Mouse (Mus musculus) embryonic facial prominence, embryonic 14.5 days (tissue): ENCODE data around the gene Adamts6. TPM values are rescaled to one million over a fixed set of nuclear protein-coding genes. Genes with fewer than 3 reads are reported as not detected.
A peak's percentile ranks its signal among the peaks of the same experiment; 100 is the strongest.

Source experiments
- ATAC-seq: fragments of 200-750 bp; cut with Nextera tagmentation; 2 replicates; pipeline ENCODE4 v1.8.0; 2017; ENCODE audit warnings: low read depth, moderate number of reproducible peaks, moderate TSS enrichment
- DNase-seq: peaks from one replicate; pipeline ENCODE4 v3.0.0-alpha.2; 2015; ENCODE audit warnings: low spot score
- H3K27ac ChIP-seq: fragments of 300-500 bp; sonication (generic); replicated peaks from 2 replicates; pipeline ENCODE4 v1.5.1; 2014; ENCODE audit warnings: low read depth, mild to moderate bottlenecking, low read length, moderate library complexity
- H3K27me3 ChIP-seq: fragments of 300-500 bp; sonication (generic); replicated peaks from 2 replicates; pipeline ENCODE4 v1.6.1; 2014; ENCODE audit warnings: low read length; ENCODE audit not compliant: control insufficient read depth, insufficient read depth
- H3K36me3 ChIP-seq: fragments of 300-500 bp; sonication (generic); 2 replicates; pipeline ENCODE4 v1.6.1; 2014; ENCODE audit warnings: low read length, mixed read lengths; ENCODE audit not compliant: control insufficient read depth, insufficient read depth
- H3K4me1 ChIP-seq: fragments of 300-500 bp; sonication (generic); 2 replicates; pipeline ENCODE4 v1.6.1; 2014; ENCODE audit warnings: antibody characterized with exemption, low read length; ENCODE audit not compliant: control insufficient read depth, insufficient read depth
- H3K4me2 ChIP-seq: fragments of 300-500 bp; sonication (generic); 2 replicates; pipeline ENCODE4 v1.6.1; 2014; ENCODE audit warnings: low read depth, mild to moderate bottlenecking, low read length, moderate library complexity, mixed read lengths
- H3K4me3 ChIP-seq: fragments of 300-500 bp; sonication (generic); 2 replicates; pipeline ENCODE4 v1.5.1; 2014; ENCODE audit warnings: low read depth, mild to moderate bottlenecking, low read length
- H3K9ac ChIP-seq: fragments of 300-500 bp; sonication (generic); 2 replicates; pipeline ENCODE4 v1.6.1; 2014; ENCODE audit warnings: low read depth, mild to moderate bottlenecking, low read length, moderate library complexity, mixed read lengths
- H3K9me3 ChIP-seq: fragments of 300-500 bp; sonication (generic); 2 replicates; pipeline ENCODE4 v1.6.1; 2016; ENCODE audit warnings: low read length; ENCODE audit not compliant: control insufficient read depth
- WGBS: fragments of 180-500 bp; shearing (Covaris S2); extraction: QIAGEN DNeasy Blood & Tissue Kit; methylation state at CpG from one replicate; pipeline ENCODE4 v1.1.7; 2014; 5-methylcytosine and 5-hydroxymethylcytosine counted together
- polyA plus RNA-seq: library from polyadenylated mRNA; unstranded; fragments of >200 nt; fragmentation: Nextera tagmentation; extraction: Ambion mirVana; gene quantifications from 2 replicates; pipeline ENCODE4 v1.2.1, GENCODE M21; 2014

The Adamts6 gene
- polyA plus RNA-seq, 1 experiment from 2014 or later: 3.1 TPM

GRCm38 (mm10) chr13:104445437-104445836 is 157.8 kb downstream of the Adamts6 start:
- no peaks in the 10 kb centered on the region for H3K27me3 ChIP-seq
- no peak overlapping the region for H3K4me3 ChIP-seq
- 65% methylated on average over 1 of the region's 1 CpGs for WGBS
- H3K4me1 ChIP-seq: no peaks in the 10 kb centered on the region
- no peaks in the 10 kb centered on the region for H3K9me3 ChIP-seq
- H3K36me3 ChIP-seq: peaks cover 14% of the 10 kb centered on the region; the same call in 1 of the 2 replicates
- no peak overlapping the region for H3K4me2 ChIP-seq
- DNase-seq: no peak
- H3K27ac ChIP-seq: no peak overlapping the region
- H3K9ac ChIP-seq: no peak overlapping the region
- ATAC-seq: no peak

GRCm38 (mm10) chr13:104446974-104447373 is 159.3 kb downstream of the Adamts6 start:
- no peak overlapping the region for H3K9ac ChIP-seq
- no peaks in the 10 kb centered on the region for H3K27me3 ChIP-seq
- H3K9me3 ChIP-seq: no peaks in the 10 kb centered on the region
- peaks cover 14% of the 10 kb centered on the region; the same call in 1 of the 2 replicates for H3K36me3 ChIP-seq
- DNase-seq: no peak
- 68% methylated on average over 1 of the region's 1 CpGs for WGBS
- H3K4me3 ChIP-seq: no peak overlapping the region
- no peak overlapping the region for H3K4me2 ChIP-seq
- no peak overlapping the region for H3K27ac ChIP-seq
- H3K4me1 ChIP-seq: no peaks in the 10 kb centered on the region
- ATAC-seq: no peak

GRCm38 (mm10) chr13:104447470-104447869 is 159.8 kb downstream of the Adamts6 start:
- H3K4me1 ChIP-seq: no peaks in the 10 kb centered on the region
- no peak overlapping the region for H3K27ac ChIP-seq
- no peak for DNase-seq
- no peak overlapping the region for H3K9ac ChIP-seq
- ATAC-seq: no peak
- no peak overlapping the region for H3K4me3 ChIP-seq
- no peak overlapping the region for H3K4me2 ChIP-seq
- H3K9me3 ChIP-seq: no peaks in the 10 kb centered on the region
- no peaks in the 10 kb centered on the region for H3K27me3 ChIP-seq
- H3K36me3 ChIP-seq: peaks cover 14% of the 10 kb centered on the region; the same call in 1 of the 2 replicates

GRCm38 (mm10) chr13:104448349-104448748 is 160.7 kb downstream of the Adamts6 start:
- Histone ChIP-seq H3K27ac (no peak overlapping the region), H3K4me3 (no peak overlapping the region), H3K36me3 (peaks cover 14% of the 10 kb centered on the region; the same call in 1 of the 2 replicates), H3K27me3 (no peaks in the 10 kb centered on the region), H3K4me2 (no peak overlapping the region), H3K9ac (no peak overlapping the region), H3K4me1 (no peaks in the 10 kb centered on the region), H3K9me3 (no peaks in the 10 kb centered on the region)
- DNase-seq: no peak
- no peak for ATAC-seq
- 92% methylated on average over 1 of the region's 1 CpGs for WGBS

GRCm38 (mm10) chr13:104453271-104453974 is 165.8 kb downstream of the Adamts6 start:
- no peaks in the 10 kb centered on the region for H3K4me1 ChIP-seq
- H3K4me2 ChIP-seq: no peak overlapping the region
- no peaks in the 10 kb centered on the region for H3K9me3 ChIP-seq
- H3K27me3 ChIP-seq: no peaks in the 10 kb centered on the region
- H3K36me3 ChIP-seq: no peaks in the 10 kb centered on the region
- ATAC-seq (no peak), DNase-seq (peak; percentile 25)
- WGBS: 84% methylated on average over 1 of the region's 1 CpGs
- no peak overlapping the region for H3K4me3 ChIP-seq
- H3K9ac ChIP-seq: no peak overlapping the region
- H3K27ac ChIP-seq: no peak overlapping the region

GRCm38 (mm10) chr13:104460287-104460686 is 172.7 kb downstream of the Adamts6 start:
- Histone ChIP-seq H3K4me2 (no peak overlapping the region), H3K36me3 (no peaks in the 10 kb centered on the region), H3K27ac (no peak overlapping the region), H3K4me1 (no peaks in the 10 kb centered on the region), H3K27me3 (no peaks in the 10 kb centered on the region), H3K4me3 (no peak overlapping the region), H3K9ac (no peak overlapping the region), H3K9me3 (no peaks in the 10 kb centered on the region)
- DNase-seq (no peak), ATAC-seq (no peak)
- 97% methylated on average over 1 of the region's 1 CpGs for WGBS

GRCm38 (mm10) chr13:104468061-104468460 is 180.4 kb downstream of the Adamts6 start:
- H3K27ac ChIP-seq: no peak overlapping the region
- ATAC-seq: no peak
- H3K9ac ChIP-seq: no peak overlapping the region
- WGBS: 59% methylated on average over 1 of the region's 1 CpGs
- H3K4me2 ChIP-seq: no peak overlapping the region
- no peak overlapping the region for H3K4me3 ChIP-seq
- DNase-seq: no peak
- H3K9me3 ChIP-seq: no peaks in the 10 kb centered on the region
- H3K36me3 ChIP-seq: no peaks in the 10 kb centered on the region
- no peaks in the 10 kb centered on the region for H3K4me1 ChIP-seq
- H3K27me3 ChIP-seq: no peaks in the 10 kb centered on the region

GRCm38 (mm10) chr13:104476285-104476956 is 188.8 kb downstream of the Adamts6 start:
- Histone ChIP-seq H3K36me3 (no peaks in the 10 kb centered on the region), H3K4me3 (no peak overlapping the region), H3K9ac (no peak overlapping the region), H3K9me3 (no peaks in the 10 kb centered on the region), H3K4me2 (no peak overlapping the region), H3K27me3 (no peaks in the 10 kb centered on the region), H3K27ac (no peak overlapping the region; the same call in 1 of the 2 replicates), H3K4me1 (no peaks in the 10 kb centered on the region)
- 71% methylated on average over 9 of the region's 9 CpGs for WGBS
- DNase-seq (peak; percentile 53), ATAC-seq (no peak)
